Mouse (Mus musculus): ENCODE measurements around the gene Scamp3. TPM values are rescaled to one million over a fixed set of nuclear protein-coding genes. Genes with fewer than 3 reads are reported as not detected.
A peak's percentile ranks its signal among the peaks of the same experiment; 100 is the strongest.

Gene Scamp3
- total and polyA plus RNA-seq, 3 experiments: 101 to 287 TPM; not detected in 1

GRCm38 (mm10) chr3:89175544-89175943, 1.7 kb upstream of the Scamp3 start:
- Histone ChIP-seq H3K79me2 (ENCODE audit: control insufficient read depth, insufficient read depth, low read length, poor library complexity) (peaks cover 23% of the 10 kb centered on the region), H3K36me3 (ENCODE audit: control insufficient read depth in 1 of 2, insufficient read depth in 2 of 2, low read length in 2 of 2) (peaks cover 19 to 32% of the 10 kb centered on the region in 2 experiments), H3K9ac (ENCODE audit: control insufficient read depth, low read depth, low read length, poor library complexity, severe bottlenecking) (no peak overlapping the region), H3K4me1 (ENCODE audit: control insufficient read depth in 1 of 2, insufficient read depth in 2 of 2, low read length in 2 of 2) (peaks cover 3 to 17% of the 10 kb centered on the region in 2 experiments; a peak in 3 of 4 replicates), H3K27ac (ENCODE audit: control insufficient read depth, low read depth, low read length) (no peak overlapping the region), H3K4me3 (ENCODE audit: control insufficient read depth in 1 of 2, insufficient read depth in 1 of 2, low read depth in 2 of 2, low read length in 2 of 2) (no peak overlapping the region), H3K9me3 (replicated peaks; ENCODE audit: insufficient read depth, low read length) (no peaks in the 10 kb centered on the region), H3K27me3 (ENCODE audit: control insufficient read depth in 1 of 2, insufficient read depth in 2 of 2, low read length in 2 of 2) (no peaks in the 10 kb centered on the region)
- DNase-seq (ENCODE audit: low read depth, low spot score): no peak
- no peak for TF ChIP-seq BHLHE40 (IDR thresholded peaks at IDR 0.05; ENCODE audit: borderline replicate concordance, low read depth, low read length)
- no peak for TF ChIP-seq ZMIZ1 (IDR thresholded peaks at IDR 0.05; ENCODE audit: low read depth, low read length)
- no peak for TF ChIP-seq SIN3A (IDR thresholded peaks at IDR 0.05; ENCODE audit: low read length)
- TF ChIP-seq ETS1 (IDR thresholded peaks at IDR 0.05; ENCODE audit: low read depth, low read length): no peak
- TF ChIP-seq HCFC1 (IDR thresholded peaks at IDR 0.05; ENCODE audit: low read depth, low read length): no peak
- TF ChIP-seq USF1 (IDR thresholded peaks at IDR 0.05; ENCODE audit: low read depth, low read length): no peak
- TF ChIP-seq MYB (IDR thresholded peaks at IDR 0.05; ENCODE audit: low read depth, low read length): no peak
- no peak for TF ChIP-seq ZKSCAN1 (IDR thresholded peaks at IDR 0.05; ENCODE audit: low read depth, low read length)
- TF ChIP-seq NELFE (IDR thresholded peaks at IDR 0.05; ENCODE audit: low read depth, low read length): no peak
- no peak for TF ChIP-seq ZC3H11A (IDR thresholded peaks at IDR 0.05; ENCODE audit: low read depth, low read length)
- TF ChIP-seq CTCF (IDR thresholded peaks at IDR 0.05 in 2 of 3, conservative IDR thresholded peaks at IDR 0.05 in 1 of 3; ENCODE audit: control insufficient read depth in 1 of 3, insufficient read depth in 1 of 3, low read depth in 2 of 3, low read length in 3 of 3, poor library complexity in 1 of 3, severe bottlenecking in 1 of 3): no peak
- TF ChIP-seq MAFK (IDR thresholded peaks at IDR 0.05; ENCODE audit: borderline replicate concordance, low read depth, low read length): no peak
- no peak for TF ChIP-seq MAX (IDR thresholded peaks at IDR 0.05; ENCODE audit: low read length)
- no peak for TF ChIP-seq CHD2 (IDR thresholded peaks at IDR 0.05; ENCODE audit: low read length)
- TF ChIP-seq KAT2A (conservative IDR thresholded peaks at IDR 0.05; ENCODE audit: low read depth, low read length): no peak

- peaks cover 23 to 33% of the 10 kb centered on the region in 2 experiments for H3K36me3 ChIP-seq (ENCODE audit: control insufficient read depth in 1 of 2, insufficient read depth in 2 of 2, low read length in 2 of 2)
- H3K9ac ChIP-seq (ENCODE audit: control insufficient read depth, low read depth, low read length, poor library complexity, severe bottlenecking): peak overlapping the region; percentile 47
- peaks cover 3 to 22% of the 10 kb centered on the region in 2 experiments; a peak in 3 of 4 replicates for H3K4me1 ChIP-seq (ENCODE audit: control insufficient read depth in 1 of 2, insufficient read depth in 2 of 2, low read length in 2 of 2)
- H3K9me3 ChIP-seq (replicated peaks; ENCODE audit: insufficient read depth, low read length): no peaks in the 10 kb centered on the region
- TF ChIP-seq MEF2A (IDR thresholded peaks at IDR 0.05; ENCODE audit: extremely low read depth, insufficient replicate concordance, low read depth, low read length, poor library complexity, severe bottlenecking) (no peak), MYB (IDR thresholded peaks at IDR 0.05; ENCODE audit: low read depth, low read length) (no peak), E2F4 (IDR thresholded peaks at IDR 0.05; ENCODE audit: borderline replicate concordance, low read depth, low read length) (no peak), TCF12 (IDR thresholded peaks at IDR 0.05; ENCODE audit: low read depth, low read length) (no peak), RCOR1 (IDR thresholded peaks at IDR 0.05; ENCODE audit: low read depth, low read length) (no peak), POLR2A (IDR thresholded peaks at IDR 0.05; ENCODE audit: control insufficient read depth in 1 of 2, insufficient read depth in 1 of 2, low read depth in 1 of 2, low read length in 2 of 2, poor library complexity in 1 of 2) (no peak), ZNF384 (IDR thresholded peaks at IDR 0.05; ENCODE audit: low read depth, low read length) (no peak), MAX (IDR thresholded peaks at IDR 0.05; ENCODE audit: low read length) (no peak), RAD21 (IDR thresholded peaks at IDR 0.05; ENCODE audit: low read depth, low read length) (no peak)
- DNase-seq (ENCODE audit: low read depth, low spot score): no peak
- peak overlapping the region; percentile 42 for H3K27ac ChIP-seq (ENCODE audit: control insufficient read depth, low read depth, low read length)
- no peaks in the 10 kb centered on the region for H3K27me3 ChIP-seq (ENCODE audit: control insufficient read depth in 1 of 2, insufficient read depth in 2 of 2, low read length in 2 of 2)
- H3K79me2 ChIP-seq (ENCODE audit: control insufficient read depth, insufficient read depth, low read length, poor library complexity): peaks cover 23% of the 10 kb centered on the region
- H3K4me3 ChIP-seq (ENCODE audit: control insufficient read depth in 1 of 2, insufficient read depth in 1 of 2, low read depth in 2 of 2, low read length in 2 of 2): no peak overlapping the region
These were observed 852 bp upstream of the Scamp3 start for GRCm38 (mm10) chr3:89176421-89176820.
